Mouse (Mus musculus): Measurements from ENCODE around the gene Kif17.
"Not testable (repeated sequence)": the region's sequence is repeated elsewhere in the genome, so short reads cannot be mapped to it uniquely, and the experiment has no call there.

Gene Kif17

GRCm38 (mm10) chr4:138315781-138316180 lies 65.5 kb downstream of the Kif17 start:
- DNase-seq, result no peak

DNA sequence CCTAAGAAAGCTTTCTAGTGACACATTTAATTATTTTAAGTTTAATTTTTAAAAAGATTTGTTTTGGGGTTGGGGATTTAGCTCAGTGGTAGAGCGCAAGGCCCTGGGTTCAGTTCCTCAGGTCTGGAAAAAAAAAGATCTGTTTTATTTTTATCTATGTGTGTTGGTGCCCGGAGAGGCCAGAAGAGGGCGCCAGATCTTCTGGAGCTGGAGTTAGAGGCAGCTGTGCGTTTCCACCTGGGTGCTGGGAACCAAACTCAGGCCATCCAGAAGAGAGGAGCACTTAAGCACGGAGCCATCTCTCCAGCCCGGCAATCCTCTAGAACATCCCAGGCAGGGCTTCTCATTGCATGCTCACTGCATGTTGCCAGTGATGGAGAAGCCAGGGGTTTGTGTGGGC lies 66.1 kb downstream of the Kif17 start:
- no peak for DNase-seq

DNA sequence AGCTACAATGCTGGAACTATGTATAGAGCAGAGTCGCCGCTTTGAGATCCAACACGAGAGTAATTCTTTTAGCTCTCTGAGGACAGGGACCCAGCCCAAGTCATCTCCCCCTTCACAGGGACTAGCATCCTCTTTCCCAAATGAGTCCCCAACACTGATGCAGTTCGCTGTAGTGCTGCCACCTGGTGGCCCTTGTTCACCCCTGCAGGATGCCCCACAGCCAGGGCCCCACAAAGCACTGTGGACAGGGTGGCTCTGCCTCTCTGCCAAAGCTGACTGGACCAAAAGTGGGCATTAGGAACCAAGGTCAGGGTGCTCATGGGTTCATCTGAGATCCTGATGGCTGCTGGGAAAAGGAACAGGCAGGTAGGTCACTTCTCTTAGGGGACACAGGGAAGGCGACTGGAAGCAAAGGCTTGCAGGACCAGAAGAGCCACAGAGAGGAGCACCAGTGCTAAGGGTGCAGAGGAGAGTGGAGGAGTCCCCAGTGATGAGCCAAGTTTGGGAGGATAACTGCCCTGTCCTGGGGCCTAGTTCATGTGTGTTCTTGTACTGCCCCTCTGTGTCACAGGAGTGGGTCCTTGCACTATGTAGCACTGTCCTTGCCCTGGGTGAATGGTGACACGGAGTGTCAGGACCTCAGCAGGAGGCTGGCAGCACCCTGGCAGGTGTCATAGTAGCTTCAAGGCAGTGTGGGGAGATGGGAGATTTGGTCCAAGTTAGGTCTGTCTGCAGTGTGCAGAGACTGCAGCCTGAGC lies 68.5 kb downstream of the Kif17 start:
- no peak for DNase-seq

GRCm38 (mm10) chr4:138319508-138319907 lies 69.3 kb downstream of the Kif17 start:
- DNase-seq, result peak; percentile 73

DNA sequence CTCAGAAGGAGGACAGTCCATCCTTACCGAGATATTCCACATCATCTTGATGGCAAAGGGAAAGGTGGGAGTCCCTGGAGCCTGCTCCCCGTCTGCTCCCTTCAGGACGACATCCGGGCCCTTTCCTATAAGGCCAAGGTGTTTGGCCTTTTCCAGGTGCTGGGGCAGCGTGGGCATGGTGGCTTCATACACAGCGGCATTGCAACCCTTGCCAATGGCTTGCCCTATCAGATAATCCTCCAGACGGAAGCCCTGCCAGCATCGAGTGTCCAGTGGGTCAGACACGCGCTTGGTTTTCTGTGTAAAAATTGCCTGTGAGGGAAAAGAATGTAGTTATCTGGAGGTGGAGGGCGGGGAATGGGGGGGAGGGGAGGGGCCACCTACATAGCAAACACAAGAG lies 70.5 kb downstream of the Kif17 start:
- no peak for DNase-seq

DNA sequence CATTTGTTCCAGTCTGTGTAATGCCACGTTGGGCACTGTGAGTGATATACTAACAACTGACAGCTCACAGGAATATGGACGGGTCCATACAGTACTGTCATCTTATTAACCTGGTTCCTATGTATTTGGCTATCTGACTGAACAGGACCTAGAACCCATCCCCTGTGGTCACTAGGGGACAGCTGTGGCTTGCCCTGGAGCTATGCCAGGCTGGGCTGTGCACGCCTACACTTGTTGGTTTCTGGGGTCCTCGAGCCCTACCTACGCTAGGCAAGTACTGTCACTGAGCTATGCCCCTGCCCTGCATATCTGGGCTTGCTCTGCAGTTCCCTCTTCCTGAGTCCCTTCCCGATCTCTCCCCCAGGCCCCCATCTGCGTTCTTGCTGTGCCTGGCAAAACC lies 71.3 kb downstream of the Kif17 start:
- DNase-seq, result no peak

DNA sequence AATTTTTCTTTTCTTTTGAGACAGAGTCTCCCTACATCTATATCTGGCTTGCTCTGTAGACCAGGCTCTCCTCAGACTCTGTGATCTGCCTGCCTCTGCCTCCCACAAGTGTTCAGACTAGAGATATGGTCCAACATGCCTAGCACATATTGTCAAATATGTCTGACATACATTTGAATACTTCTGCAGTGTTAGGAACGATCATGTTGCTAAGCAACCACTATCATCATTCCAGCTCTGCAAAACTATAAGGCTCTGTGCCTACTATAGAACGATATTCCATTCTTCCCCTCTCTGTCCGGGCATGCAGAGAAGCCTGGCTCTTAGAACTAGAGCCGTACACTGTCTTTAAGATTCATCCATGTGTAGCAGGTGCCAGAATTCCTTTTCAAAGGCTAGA lies 72.5 kb downstream of the Kif17 start:
- DNase-seq, result no peak

- DNase-seq, result no peak
Measured at GRCm38 (mm10) chr4:138323753-138324152, 73.5 kb downstream of the Kif17 start.

- DNase-seq, result no peak
Measured at GRCm38 (mm10) chr4:138324451-138324850, 74.2 kb downstream of the Kif17 start.

- peak; percentile 90 for DNase-seq
Measured at GRCm38 (mm10) chr4:138325466-138326076, 75.3 kb downstream of the Kif17 start.

- DNase-seq, result peak; percentile 91
Measured at GRCm38 (mm10) chr4:138326077-138326695, 76.0 kb downstream of the Kif17 start, which contains the start of gene Pink1. TSS of gene Pink1 (minus strand) at chr4:138326307.

DNA sequence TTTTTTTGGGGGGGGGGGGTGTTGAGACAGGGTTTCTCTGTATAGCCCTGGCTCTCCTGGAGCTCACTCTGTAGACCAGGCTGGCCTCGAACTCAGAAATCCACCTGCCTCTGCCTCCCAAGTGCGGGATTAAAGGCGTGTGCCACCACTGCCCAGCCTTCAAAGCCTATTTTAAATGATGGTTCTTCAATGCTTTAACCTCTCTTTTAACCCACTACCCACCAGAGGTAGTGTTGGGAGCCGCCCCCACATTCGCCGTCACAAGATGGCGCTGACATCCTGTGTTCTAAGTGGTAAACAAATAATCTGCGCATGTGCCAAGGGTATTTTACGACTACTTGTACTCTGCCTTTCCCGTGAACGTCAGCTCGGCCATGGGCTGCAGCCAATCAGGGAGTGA lies 76.9 kb downstream of the Kif17 start:
- DNase-seq, result not testable (repeated sequence)

- no peak for DNase-seq
Measured at GRCm38 (mm10) chr4:138327891-138328470, 77.7 kb downstream of the Kif17 start.

- DNase-seq, result no peak
Measured at GRCm38 (mm10) chr4:138330264-138330671, 80.0 kb downstream of the Kif17 start.

DNA sequence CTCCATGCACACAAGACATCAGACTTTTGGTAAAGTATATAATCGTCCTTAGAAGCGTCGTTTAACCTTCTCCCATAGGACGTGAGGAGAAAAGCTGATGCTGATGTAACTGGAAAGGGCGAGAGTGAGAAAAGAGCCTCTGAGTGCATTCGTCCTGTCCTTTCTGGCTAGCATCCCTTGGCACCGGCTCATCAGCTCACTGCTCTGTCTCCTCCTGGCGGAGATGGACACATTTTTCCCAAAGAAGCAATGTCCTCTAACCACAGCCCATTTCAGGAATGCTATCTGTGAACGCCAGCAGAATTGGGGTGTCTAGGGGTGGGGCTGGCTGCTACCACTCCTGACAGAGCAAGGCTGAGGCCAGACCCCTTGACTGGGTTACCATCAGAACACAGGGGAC lies 81.4 kb downstream of the Kif17 start:
- DNase-seq, result no peak

DNA sequence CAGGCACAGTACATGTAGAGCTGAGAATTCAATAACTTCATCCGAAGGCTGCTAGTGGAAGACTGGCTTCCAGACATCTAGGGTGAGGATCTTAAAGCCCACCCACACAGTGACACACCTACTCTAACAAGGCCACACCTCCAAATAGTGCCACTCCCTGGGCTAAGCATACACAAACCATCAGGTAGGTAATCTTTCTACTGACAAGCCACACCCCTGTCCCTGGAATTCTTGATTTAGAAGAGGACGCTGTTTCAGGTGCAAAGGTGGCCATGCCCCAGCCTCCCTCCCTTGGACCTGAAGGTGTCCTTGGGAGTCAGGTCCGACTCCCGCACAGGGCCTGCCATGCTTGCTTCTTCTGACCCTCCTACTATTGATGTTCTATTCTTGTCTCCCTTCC lies 82.9 kb downstream of the Kif17 start:
- DNase-seq, result no peak

DNA sequence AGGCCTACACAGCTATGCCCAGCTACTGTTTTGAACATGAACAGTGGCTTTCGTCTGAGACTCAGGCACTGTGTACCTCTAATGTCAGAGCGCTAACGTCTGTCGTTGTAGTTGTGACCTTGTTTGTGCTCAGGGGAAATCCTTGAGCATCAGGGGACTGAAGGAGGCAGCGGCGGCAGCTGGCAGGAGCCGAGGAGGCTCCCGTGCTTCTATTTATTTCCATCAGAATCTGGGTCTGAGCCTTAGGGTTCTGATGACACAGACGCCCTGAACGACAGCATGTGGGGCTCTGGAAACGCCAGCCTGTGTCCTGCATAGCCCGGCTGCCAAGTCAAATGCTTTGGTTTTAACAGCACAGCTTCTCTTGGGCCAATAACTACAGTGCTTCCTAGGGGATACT lies 84.8 kb downstream of the Kif17 start:
- DNase-seq, result no peak

DNA sequence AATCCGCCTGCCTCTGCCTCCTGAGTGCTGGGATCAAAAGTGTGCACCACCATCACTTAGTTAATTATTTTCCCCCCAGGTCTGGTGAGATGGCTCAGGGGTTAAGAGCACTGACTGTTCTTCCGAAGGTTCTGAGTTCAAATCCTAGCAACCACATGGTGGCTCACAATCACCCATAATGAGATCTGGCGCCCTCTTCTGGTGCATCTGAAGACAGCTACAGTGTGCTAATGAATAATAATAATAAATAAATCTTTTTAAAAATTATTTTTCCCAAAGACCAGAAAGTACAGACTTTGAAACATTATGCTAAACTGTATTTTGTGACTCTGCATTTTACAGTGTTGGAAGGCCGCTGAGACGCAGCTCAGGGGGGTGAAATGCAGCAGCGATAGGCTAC lies 85.4 kb downstream of the Kif17 start:
- no peak for DNase-seq

DNA sequence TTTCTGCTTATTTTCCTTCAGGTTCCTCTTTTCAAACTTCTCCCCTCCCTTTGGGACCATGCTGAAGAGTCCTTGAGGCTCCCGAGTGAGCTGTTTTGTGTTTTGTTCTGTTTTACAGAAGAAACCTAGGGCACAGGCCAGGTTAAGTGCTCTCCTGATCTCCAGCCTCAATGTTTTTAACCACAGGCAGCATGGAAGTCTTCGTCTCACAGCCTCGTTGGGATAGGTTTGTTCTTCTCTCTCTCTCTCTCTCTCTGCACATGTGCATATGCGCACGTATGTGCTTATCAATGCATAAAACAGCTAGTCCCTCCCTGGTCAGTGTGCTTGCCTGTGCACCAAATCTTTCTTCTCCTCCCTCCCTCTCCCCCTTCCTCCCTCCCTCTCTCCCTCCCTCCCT lies 86.6 kb downstream of the Kif17 start:
- DNase-seq, result no peak

DNA sequence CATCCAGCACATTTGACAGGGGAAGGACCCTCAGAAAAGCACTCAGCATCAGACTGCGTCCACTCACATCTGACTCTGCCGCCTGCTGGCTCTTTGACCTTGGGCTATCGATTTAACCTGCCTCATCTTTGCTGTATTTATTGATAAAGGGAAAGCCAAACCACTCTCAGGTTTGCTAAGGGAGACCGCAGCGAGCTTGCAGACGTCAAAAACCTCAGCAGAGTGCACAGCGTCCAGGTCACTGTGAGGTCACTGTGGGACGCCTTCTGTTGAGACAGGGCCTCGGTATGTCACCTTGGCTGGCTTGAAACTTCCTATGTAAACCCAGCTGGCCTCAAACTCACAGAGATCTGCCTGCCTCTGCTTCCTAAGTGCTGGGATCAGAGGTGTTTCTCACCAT lies 87.1 kb downstream of the Kif17 start:
- no peak for DNase-seq

GRCm38 (mm10) chr4:138339963-138340362 lies 89.7 kb downstream of the Kif17 start:
- no peak for DNase-seq

GRCm38 (mm10) chr4:138341393-138341792 lies 91.2 kb downstream of the Kif17 start:
- no peak for DNase-seq

DNA sequence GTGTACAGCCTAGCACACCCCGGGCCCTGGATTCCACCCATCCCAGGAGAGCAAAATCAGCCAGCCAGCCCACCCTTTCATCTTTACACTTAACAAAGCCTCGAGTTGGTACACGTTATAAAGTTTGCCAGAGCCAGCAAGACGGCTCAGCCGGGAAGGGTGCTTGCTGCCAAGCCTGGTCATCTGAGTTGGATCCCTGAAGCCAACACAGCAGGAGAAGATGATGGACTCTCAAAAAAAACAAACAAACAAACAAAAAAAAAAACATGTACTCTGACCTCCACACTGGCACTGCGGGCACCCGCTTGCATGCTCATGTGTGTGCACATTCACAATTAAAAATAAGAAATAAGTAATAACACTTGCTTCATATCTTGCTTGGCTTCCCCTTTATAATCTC lies 91.8 kb downstream of the Kif17 start:
- DNase-seq, result no peak

DNA sequence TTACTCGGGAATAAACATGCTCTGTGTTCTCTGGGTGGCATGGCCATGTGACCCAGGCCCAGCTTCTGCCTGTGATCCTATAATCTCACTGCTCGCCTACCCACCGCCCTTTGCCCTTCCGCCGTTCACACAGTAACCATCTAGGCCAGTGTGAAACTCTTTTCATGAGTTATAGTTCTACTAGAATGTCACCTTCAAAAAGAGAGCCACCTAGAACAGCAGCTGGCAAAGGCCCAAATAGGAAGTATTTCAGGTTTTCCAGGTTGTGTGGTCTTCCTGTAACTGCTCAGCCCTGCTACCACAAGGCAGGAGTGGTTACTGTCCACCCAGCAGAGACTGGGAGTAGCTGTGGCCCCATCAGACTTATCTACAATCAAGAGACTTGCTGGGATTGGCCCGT lies 92.5 kb downstream of the Kif17 start:
- DNase-seq, result no peak

Data from right cerebral cortex, postnatal 25 days (tissue).